Mouse (Mus musculus): ENCODE measurements around the gene Gm21704. TPM values are rescaled to one million over a fixed set of nuclear protein-coding genes. Genes with fewer than 3 reads are reported as not detected.
"Not testable (repeated sequence)": the region's sequence is repeated elsewhere in the genome, so short reads cannot be mapped to it uniquely, and the experiment has no call there.

Gene Gm21704
- 0.52 TPM in 1 of 2 replicates, not detected in the other for polyA plus RNA-seq (2012; rRNA removed)

DNA sequence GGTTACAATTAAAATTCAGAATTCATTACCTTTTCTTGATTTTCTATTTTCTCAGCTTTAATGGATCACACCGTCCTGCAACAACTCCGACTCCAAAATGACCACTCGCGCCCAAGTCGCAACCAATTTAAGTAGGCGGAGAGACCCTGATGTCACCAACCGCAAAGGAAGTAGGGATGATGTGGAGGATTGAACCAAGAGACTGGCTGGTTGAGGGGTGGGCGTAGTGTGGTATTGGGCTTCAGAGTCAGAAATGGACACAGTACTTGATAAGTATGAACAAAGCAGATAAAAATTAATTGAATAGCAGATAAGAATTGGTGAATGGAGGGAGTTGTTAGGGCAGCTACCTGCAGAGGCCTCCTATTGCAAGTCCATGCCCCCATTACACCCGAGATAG lies at the start of gene Gm21704, which contains the start of gene Gm21708:
Gm21704 (minus strand) TSS at position 101 of the 400 bp plus-strand sequence.
Gm21708 (minus strand) TSS at position 101 of the 400 bp plus-strand sequence.
- not testable (repeated sequence) for H3K36me3 ChIP-seq (ENCODE audit: control insufficient read depth, insufficient read depth, low read length); H3K27ac ChIP-seq (ENCODE audit: control insufficient read depth, insufficient read depth, low read depth, low read length); H3K27me3 ChIP-seq (ENCODE audit: control insufficient read depth, insufficient read depth, low read length); H3K4me3 ChIP-seq (ENCODE audit: control insufficient read depth, low read depth, low read length); H3K4me1 ChIP-seq (ENCODE audit: control insufficient read depth, insufficient read depth, low read length)

DNA sequence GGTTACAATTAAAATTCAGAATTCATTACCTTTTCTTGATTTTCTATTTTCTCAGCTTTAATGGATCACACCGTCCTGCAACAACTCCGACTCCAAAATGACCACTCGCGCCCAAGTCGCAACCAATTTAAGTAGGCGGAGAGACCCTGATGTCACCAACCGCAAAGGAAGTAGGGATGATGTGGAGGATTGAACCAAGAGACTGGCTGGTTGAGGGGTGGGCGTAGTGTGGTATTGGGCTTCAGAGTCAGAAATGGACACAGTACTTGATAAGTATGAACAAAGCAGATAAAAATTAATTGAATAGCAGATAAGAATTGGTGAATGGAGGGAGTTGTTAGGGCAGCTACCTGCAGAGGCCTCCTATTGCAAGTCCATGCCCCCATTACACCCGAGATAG lies 64.7 kb downstream of the Gm21704 start, which contains the start of gene Gm21693:
Gm21693 (minus strand) TSS at position 101 of the 400 bp plus-strand sequence.
- H3K27ac ChIP-seq (ENCODE audit: control insufficient read depth, insufficient read depth, low read depth, low read length); H3K4me3 ChIP-seq (ENCODE audit: control insufficient read depth, low read depth, low read length); H3K27me3 ChIP-seq (ENCODE audit: control insufficient read depth, insufficient read depth, low read length); H3K4me1 ChIP-seq (ENCODE audit: control insufficient read depth, insufficient read depth, low read length); H3K36me3 ChIP-seq (ENCODE audit: control insufficient read depth, insufficient read depth, low read length): not testable (repeated sequence)

DNA sequence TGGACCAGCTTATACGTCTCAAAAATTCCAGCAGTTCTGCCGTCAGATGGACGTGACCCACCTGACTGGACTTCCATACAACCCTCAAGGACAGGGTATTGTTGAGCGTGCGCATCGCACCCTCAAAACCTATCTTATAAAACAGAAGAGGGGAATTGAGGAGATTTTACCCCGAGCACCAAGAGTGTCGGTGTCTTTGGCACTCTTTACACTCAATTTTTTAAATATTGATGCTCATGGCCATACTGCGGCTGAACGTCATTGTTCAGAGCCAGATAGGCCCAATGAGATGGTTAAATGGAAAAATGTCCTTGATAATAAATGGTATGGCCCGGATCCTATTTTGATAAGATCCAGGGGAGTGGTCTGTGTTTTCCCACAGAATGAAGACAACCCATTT lies 69.3 kb downstream of the Gm21704 start:
- H3K36me3 ChIP-seq (ENCODE audit: control insufficient read depth, insufficient read depth, low read length); H3K27me3 ChIP-seq (ENCODE audit: control insufficient read depth, insufficient read depth, low read length); H3K27ac ChIP-seq (ENCODE audit: control insufficient read depth, insufficient read depth, low read depth, low read length); H3K4me1 ChIP-seq (ENCODE audit: control insufficient read depth, insufficient read depth, low read length); H3K4me3 ChIP-seq (ENCODE audit: control insufficient read depth, low read depth, low read length): not testable (repeated sequence)

Other genes with a start within 250 kb of the Gm21704 start
- 0.48 and 0.62 TPM in 2 replicates for gene Gm21677, start 103.7 kb downstream of the Gm21704 start, polyA plus RNA-seq (2012; rRNA removed)
- gene Gm21693, start 64.8 kb downstream of the Gm21704 start, polyA plus RNA-seq (2012; rRNA removed) = not detected in 2 replicates
- gene Gm21708, start within 50 bp of the Gm21704 start, polyA plus RNA-seq (2012; rRNA removed) = not detected in 2 replicates